Mouse (Mus musculus): ENCODE results near the gene Cdsn. TPM values are rescaled to one million over a fixed set of nuclear protein-coding genes. Genes with fewer than 3 reads are reported as not detected.

The Cdsn gene
- 0.02 TPM in 1 of 2 replicates, not detected in the other for polyA plus RNA-seq (2012; rRNA removed)

DNA sequence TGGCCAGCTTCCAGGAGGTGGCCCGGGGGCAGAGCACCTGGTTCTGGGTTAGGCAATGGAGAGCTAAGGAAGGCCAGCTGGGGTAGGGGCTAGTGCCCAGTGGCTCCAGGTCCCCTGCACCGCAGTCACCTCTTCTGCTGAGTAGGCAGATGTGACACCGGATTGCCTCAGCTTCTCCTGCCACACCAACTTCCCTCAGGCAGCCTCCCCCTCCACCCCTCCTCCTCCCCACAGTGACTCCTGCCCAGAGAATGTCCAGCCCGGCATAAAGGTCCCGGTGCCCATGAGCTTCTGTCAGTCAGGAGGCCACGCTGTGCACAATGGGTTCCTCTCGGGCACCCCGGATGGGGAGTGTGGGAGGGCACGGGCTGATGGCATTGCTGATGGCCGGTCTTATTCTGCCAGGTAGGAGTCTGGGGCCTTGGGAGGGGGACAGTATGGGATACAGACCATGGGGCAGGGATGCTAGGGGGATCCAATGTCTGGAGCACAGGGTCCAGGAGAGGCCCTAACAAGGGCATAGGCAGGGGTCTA, at the start of gene Cdsn:
TSS of gene Cdsn (plus strand) at position 248 of the 534 bp plus-strand sequence.

DNA sequence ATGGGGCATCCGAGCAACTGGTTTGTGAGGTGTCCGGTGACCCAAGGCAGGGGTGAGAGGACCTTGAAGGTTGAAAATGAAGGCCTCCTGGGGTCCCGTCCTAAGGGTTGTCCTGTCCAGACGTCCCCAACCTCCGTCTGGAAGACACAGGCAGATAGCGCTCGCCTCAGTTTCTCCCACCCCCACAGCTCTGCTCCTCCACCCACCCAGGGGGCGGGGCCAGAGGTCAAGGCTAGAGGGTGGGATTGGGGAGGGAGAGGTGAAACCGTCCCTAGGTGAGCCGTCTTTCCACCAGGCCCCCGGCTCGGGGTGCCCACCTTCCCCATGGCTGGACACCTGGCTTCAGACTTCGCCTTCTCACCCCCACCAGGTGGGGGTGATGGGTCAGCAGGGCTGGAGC, 46.2 kb upstream of the Cdsn start, which contains the start of gene Pou5f1:
TSS of gene Pou5f1 (plus strand) at position 243 of the 400 bp plus-strand sequence.

DNA sequence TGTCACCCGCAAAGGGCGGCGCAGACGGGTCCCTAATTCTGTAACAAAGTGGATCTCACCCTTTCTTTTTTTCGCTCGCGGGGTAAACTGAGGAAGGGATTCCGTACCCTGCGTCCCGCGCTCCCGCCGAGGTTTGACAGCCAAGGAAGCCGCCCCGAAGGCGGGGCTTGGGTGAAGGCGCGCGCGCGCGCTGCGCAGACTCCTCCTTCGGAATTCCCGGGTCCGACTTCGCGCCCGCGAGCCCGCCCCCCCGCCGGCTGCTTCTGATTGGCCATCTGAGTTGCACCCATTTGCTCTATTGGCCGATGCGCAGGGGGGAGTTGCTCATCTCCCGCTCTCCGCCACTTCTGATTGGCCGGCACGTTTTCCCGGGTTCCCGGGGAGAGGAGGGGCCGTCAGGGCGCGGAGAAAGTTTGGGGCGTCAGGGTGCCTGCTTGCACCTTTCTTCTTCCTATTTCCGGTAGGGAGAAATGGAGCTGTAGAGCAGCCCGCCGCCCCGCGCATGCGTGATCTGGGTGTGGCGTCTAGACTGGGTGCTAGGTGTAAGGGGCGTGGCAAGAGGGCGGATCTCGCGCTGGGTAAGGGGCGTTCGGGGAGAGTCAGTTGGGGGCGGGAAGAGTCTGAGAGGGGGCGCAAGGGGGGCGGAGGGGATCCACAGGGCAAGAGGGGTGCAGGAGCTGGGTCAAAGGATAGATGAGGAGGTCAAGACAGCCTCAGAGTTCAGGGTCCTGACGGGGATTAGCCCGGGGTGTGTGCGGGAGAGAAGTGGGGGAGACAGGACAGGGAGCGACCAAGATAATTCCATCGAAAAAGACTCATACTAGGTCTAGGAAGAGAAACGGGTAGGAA, 35.1 kb upstream of the Cdsn start, which contains the start of the genes Tcf19 and Cchcr1:
TSS of gene Tcf19 (minus strand) at position 173 of the 849 bp plus-strand sequence.
TSS of gene Cchcr1 (plus strand) at position 449 of the 849 bp plus-strand sequence.

DNA sequence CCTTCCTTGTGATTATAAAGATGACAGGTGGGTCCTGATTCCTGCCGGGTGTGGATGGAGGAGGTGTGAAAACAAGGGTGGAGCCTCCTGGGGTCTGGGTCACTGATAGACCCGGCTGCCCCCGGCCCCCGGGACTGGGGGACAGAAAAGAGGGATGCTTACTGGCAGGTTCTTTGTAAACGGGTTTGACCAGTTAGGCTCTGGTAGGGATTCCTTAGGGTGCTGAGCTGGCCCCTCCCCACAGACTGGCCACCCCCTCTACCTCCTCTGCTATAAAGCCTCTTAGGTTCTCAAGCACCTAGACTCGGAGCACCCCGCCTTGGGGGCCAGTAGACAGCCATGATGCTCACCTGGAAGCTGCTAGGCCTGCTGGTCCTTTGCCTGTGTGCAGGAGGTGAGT, 19.0 kb upstream of the Cdsn start, which contains the start of gene Psors1c2:
TSS of gene Psors1c2 (plus strand) at position 301 of the 400 bp plus-strand sequence.

DNA sequence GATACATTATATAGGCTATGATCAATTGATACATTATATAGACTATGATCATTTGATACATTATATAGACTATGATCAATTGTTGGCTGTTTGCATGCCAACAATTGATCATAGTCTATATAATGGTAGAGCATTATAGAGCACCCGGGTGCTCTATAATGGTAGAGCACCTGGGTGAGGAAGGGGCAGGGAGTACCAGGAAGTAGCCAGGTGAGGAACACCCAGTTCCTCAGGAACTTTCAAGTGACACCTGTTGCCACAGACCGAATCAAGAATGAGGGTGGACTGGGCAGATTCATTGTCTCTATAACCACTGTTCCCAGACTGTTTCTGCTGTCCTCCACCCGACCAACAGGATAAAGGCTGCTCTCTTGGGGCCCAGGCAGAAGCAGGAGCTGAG, 15.2 kb downstream of the Cdsn start, which contains the start of gene 2300002M23Rik:
TSS of gene 2300002M23Rik (plus strand) at position 301 of the 400 bp plus-strand sequence.

DNA sequence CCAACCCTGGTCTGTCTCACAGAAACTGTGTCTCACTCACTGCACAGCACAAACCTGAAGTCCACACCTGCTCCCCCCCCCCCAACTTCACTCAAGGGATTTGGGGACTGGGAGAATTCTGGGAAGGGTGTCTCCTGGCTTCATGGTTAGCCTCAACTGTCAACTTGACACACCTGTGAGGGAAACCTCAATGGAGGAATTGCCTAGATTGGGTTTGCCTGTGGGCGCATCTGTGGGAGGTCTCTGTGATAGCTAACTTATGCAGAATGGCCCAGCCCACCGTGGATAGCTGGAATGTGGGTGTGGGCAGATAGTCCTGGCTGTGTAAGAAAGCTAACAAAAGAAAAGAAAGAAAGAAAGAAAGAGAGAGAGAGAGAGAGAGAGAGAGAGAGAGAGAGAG, 49.3 kb downstream of the Cdsn start, which contains the start of gene Sfta2:
TSS of gene Sfta2 (plus strand) at position 301 of the 400 bp plus-strand sequence.

Other genes with a start within 250 kb of the Cdsn start
- 0.50 and 0.63 TPM in 2 replicates for gene H2-Q1, start 231.7 kb upstream of the Cdsn start, polyA plus RNA-seq (2012; rRNA removed)
- 0.53 and 0.67 TPM in 2 replicates for gene H2-Q2, start 209.9 kb upstream of the Cdsn start, polyA plus RNA-seq (2012; rRNA removed)
- 6.6 and 6.8 TPM in 2 replicates for gene H2-Q4, start 172.5 kb upstream of the Cdsn start, polyA plus RNA-seq (2012; rRNA removed)
- 10.0 and 11.4 TPM in 2 replicates for gene H2-Q6, start 127.3 kb upstream of the Cdsn start, polyA plus RNA-seq (2012; rRNA removed)
- 20.5 and 21.9 TPM in 2 replicates for gene H2-Q7, start 113.0 kb upstream of the Cdsn start, polyA plus RNA-seq (2012; rRNA removed)
- 112 and 136 TPM in 2 replicates for gene H2-Q10, start 82.0 kb upstream of the Cdsn start, polyA plus RNA-seq (2012; rRNA removed)
- gene Pou5f1, start 46.1 kb upstream of the Cdsn start, polyA plus RNA-seq (2012; rRNA removed), result not detected in 2 replicates
- 27.3 and 35.3 TPM in 2 replicates for gene Tcf19, start 35.3 kb upstream of the Cdsn start, polyA plus RNA-seq (2012; rRNA removed)
- 9.6 and 9.9 TPM in 2 replicates for gene Cchcr1, start 35.0 kb upstream of the Cdsn start, polyA plus RNA-seq (2012; rRNA removed)
- gene Psors1c2, start 18.9 kb upstream of the Cdsn start, polyA plus RNA-seq (2012; rRNA removed), result 0.03 and 0.12 TPM in 2 replicates
- not detected in 2 replicates for gene 2300002M23Rik, start 15.3 kb downstream of the Cdsn start, polyA plus RNA-seq (2012; rRNA removed)
- gene Sfta2, start 49.4 kb downstream of the Cdsn start, polyA plus RNA-seq (2012; rRNA removed), result not detected in 2 replicates
- not detected in 2 replicates for gene Gm9573, start 74.5 kb downstream of the Cdsn start, polyA plus RNA-seq (2012; rRNA removed)
- gene Mucl3, start 91.6 kb downstream of the Cdsn start, polyA plus RNA-seq (2012; rRNA removed), result 0.02 TPM in 1 of 2 replicates, not detected in the other
- 7.1 and 7.8 TPM in 2 replicates for gene Vars2, start 115.5 kb downstream of the Cdsn start, polyA plus RNA-seq (2012; rRNA removed)
- 15.6 and 17.6 TPM in 2 replicates for gene Gtf2h4, start 121.6 kb downstream of the Cdsn start, polyA plus RNA-seq (2012; rRNA removed)
- gene Ddr1, start 152.5 kb downstream of the Cdsn start, polyA plus RNA-seq (2012; rRNA removed), result 0.91 and 1.4 TPM in 2 replicates

Data from liver, embryonic 14 days (tissue).